Mouse (Mus musculus) liver, postnatal 0 days (tissue): ENCODE data around the gene Tpt1.

Experiments
- CTCF ChIP-seq: sonication (generic); IDR thresholded peaks from 2 replicates; pipeline ENCODE4 v1.5.1; 2016; ENCODE audit warnings: antibody characterized with exemption, low read depth
- EP300 ChIP-seq: IDR thresholded peaks from 2 replicates; pipeline ENCODE4 v1.6.1; 2016; ENCODE audit warnings: antibody characterized with exemption, low read depth, mild to moderate bottlenecking

DNA sequence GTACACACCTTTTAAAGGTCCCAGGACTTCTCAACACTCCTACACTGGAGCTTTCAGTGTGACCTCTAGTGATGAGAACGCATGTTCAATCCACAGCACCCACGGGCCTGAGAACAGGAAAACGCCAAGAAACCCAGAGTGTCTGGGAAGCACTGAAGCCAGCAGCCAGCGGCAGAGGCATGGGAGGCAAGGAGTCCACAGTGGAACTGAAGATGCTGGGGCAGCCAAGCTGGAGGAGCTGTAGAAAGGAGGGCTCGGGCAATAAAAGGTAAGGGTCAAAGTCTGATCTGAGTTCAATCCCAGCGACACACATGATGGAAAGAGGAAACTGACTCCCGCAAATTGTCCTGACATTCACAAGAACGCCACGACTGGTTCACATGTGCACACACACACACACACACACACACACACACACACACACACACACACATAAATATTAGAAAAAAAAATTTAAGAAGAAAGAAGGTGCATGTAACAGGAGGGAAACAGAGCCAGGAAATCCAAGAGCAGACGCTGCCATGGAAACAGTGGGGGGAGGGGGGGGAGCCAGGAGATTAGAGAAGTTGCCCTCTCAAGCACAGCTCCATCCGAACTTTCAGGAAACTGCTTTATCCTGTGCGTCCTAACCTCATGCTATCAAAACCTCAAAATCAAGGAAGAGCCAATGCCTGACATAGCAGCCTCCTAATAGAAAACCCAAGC, 11.2 kb upstream of the Tpt1 start:
- no peak for TF ChIP-seq CTCF
- TF ChIP-seq EP300 = 0 out of 2 replicates have a peak, but pooled peaks have one; percentile 50
